Mouse (Mus musculus): ENCODE measurements around the gene Bcl2l11.

DNA sequence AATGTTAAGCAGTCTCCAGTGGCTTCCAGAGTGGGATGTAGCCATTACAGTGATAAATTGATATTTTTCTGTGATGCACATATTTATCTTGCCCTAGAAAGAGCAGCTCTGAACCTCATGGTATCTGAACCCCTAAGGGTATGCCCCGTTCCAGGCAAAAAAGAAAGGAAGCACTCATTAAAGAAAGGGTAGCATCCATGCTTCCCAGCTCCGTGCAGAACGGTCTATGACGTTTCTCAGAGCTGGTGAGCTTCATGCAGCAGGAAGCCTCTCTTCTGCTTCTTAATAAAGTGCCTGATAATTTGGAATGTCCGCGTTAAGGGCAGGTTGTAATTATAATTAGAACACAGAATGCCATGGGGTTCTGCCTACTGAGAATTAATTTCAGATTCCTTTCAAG, 46.5 kb upstream of the Bcl2l11 start:
- no peak for TF ChIP-seq CTCF (IDR thresholded peaks at IDR 0.05 in 2 of 3, conservative IDR thresholded peaks at IDR 0.05 in 1 of 3; ENCODE audit: control insufficient read depth in 1 of 3, insufficient read depth in 1 of 3, low read depth in 2 of 3, low read length in 3 of 3, poor library complexity in 1 of 3, severe bottlenecking in 1 of 3)
- TF ChIP-seq GATA1 (IDR thresholded peaks at IDR 0.05; ENCODE audit: low read depth, low read length), result no peak
- TF ChIP-seq RCOR1 (IDR thresholded peaks at IDR 0.05; ENCODE audit: low read depth, low read length), result no peak
- no peak for TF ChIP-seq CHD1 (IDR thresholded peaks at IDR 0.05; ENCODE audit: low read depth, low read length)
- no peak for TF ChIP-seq MXI1 (IDR thresholded peaks at IDR 0.05; ENCODE audit: low read depth, low read length)
- TF ChIP-seq TBP (IDR thresholded peaks at IDR 0.05; ENCODE audit: low read depth, low read length), result no peak
- TF ChIP-seq RAD21 (IDR thresholded peaks at IDR 0.05; ENCODE audit: low read depth, low read length), result no peak
- no peak for TF ChIP-seq ETS1 (IDR thresholded peaks at IDR 0.05; ENCODE audit: low read depth, low read length)
- no peak for TF ChIP-seq POLR2A (IDR thresholded peaks at IDR 0.05; ENCODE audit: control insufficient read depth in 1 of 2, insufficient read depth in 1 of 2, low read depth in 1 of 2, low read length in 2 of 2, poor library complexity in 1 of 2)
- TF ChIP-seq BHLHE40 (IDR thresholded peaks at IDR 0.05; ENCODE audit: borderline replicate concordance, low read depth, low read length), result no peak
- TF ChIP-seq MAZ (IDR thresholded peaks at IDR 0.05; ENCODE audit: low read depth, low read length), result no peak
- TF ChIP-seq KAT2A (conservative IDR thresholded peaks at IDR 0.05; ENCODE audit: low read depth, low read length), result no peak
